Mouse (Mus musculus): Measurements from ENCODE around the gene Crybg3. TPM values are rescaled to one million over a fixed set of nuclear protein-coding genes. Genes with fewer than 3 reads are reported as not detected.

The Crybg3 gene
- total and polyA plus RNA-seq, 3 experiments: 0.10 to 2.9 (median 1.4) TPM

DNA sequence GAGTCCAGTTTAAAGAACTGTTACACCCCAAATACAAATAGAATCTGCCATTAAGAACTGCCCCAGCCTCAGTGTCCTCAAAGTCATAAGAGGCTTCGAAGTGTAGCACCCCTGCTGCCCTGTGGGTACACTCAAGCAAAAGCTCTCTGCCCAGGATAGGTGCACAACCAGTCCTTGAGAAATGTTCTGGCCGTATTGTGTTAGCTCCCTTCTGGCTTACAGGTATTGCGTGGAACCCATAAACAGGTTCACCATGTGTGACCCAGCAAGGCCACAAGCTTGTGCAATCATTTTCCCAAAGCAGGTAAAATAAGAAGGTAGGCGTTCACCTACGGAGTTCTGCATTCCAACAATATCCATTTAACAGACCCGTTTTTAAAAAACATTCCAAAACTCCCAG, 3.5 kb downstream of the Crybg3 start:
- ATAC-seq (ENCODE audit: extremely low read depth, insufficient number of reproducible peaks, low FRiP score, poor library complexity, severe bottlenecking): no peak
- no peak overlapping the region for H3K4me3 ChIP-seq (ENCODE audit: low read depth, low read length)

DNA sequence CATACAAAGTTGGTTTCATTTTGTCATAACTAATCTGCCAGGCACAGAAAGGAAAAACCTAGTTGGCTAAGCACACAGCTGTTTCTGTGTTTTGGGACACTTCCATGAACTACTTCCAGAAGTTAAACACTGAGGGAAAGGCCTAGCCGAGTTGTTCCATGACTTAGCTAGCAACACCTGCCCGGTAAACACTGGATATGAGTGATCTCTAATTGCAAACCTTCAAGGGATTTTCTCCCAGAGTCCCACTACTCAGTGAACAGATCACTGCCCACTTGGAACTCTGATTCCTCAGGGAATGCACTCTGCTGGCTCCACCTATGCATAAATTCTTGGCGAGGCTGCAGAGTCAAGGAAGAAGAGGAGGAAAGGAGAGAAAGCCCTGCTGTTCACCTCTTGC, 6.1 kb downstream of the Crybg3 start:
- Histone ChIP-seq H3K4me1 (ENCODE audit: insufficient read depth, low read depth, low read length) (peaks cover 2% of the 10 kb centered on the region; the same call in 1 of the 2 replicates), H3K36me3 (replicated peaks) (no peaks in the 10 kb centered on the region), H3K4me3 (ENCODE audit: low read depth, low read length) (no peak overlapping the region), H3K9me3 (replicated peaks) (no peaks in the 10 kb centered on the region), H3K27me3 (ENCODE audit: insufficient read depth, low read length) (peaks cover 11% of the 10 kb centered on the region)
- no peak; the same call in 1 of the 2 replicates for ATAC-seq (ENCODE audit: extremely low read depth, insufficient number of reproducible peaks, low FRiP score, poor library complexity, severe bottlenecking)
- DNase-seq (ENCODE audit: low spot score): no peak
- TF ChIP-seq GATA2 (IDR thresholded peaks at IDR 0.05; ENCODE audit: borderline replicate concordance, low read depth, low read length): no peak
- no peak for TF ChIP-seq TAL1 (conservative IDR thresholded peaks at IDR 0.05; ENCODE audit: low read depth, low read length)
- no peak for TF ChIP-seq GATA1 (IDR thresholded peaks at IDR 0.05; ENCODE audit: borderline replicate concordance, low read length)
- TF ChIP-seq POLR2AphosphoS5 (IDR thresholded peaks at IDR 0.05; ENCODE audit: insufficient replicate concordance, low read depth, low read length): no peak
- no peak for TF ChIP-seq CTCF (IDR thresholded peaks at IDR 0.05; ENCODE audit: low read depth, low read length)

More for the DNA sequence above, 3.5 kb downstream of the Crybg3 start:
- Histone ChIP-seq H3K27me3 (ENCODE audit: insufficient read depth, low read length) (peaks cover 24% of the 10 kb centered on the region), H3K9me3 (replicated peaks) (no peaks in the 10 kb centered on the region), H3K4me1 (ENCODE audit: insufficient read depth, low read depth, low read length) (peaks cover 15% of the 10 kb centered on the region), H3K36me3 (replicated peaks) (no peaks in the 10 kb centered on the region)
- no peak for DNase-seq (ENCODE audit: low spot score)
- TF ChIP-seq POLR2AphosphoS5 (IDR thresholded peaks at IDR 0.05; ENCODE audit: insufficient replicate concordance, low read depth, low read length): no peak
- no peak for TF ChIP-seq CTCF (IDR thresholded peaks at IDR 0.05; ENCODE audit: low read depth, low read length)
- TF ChIP-seq GATA2 (IDR thresholded peaks at IDR 0.05; ENCODE audit: borderline replicate concordance, low read depth, low read length): no peak
- TF ChIP-seq TAL1 (conservative IDR thresholded peaks at IDR 0.05; ENCODE audit: low read depth, low read length): no peak
- no peak for TF ChIP-seq GATA1 (IDR thresholded peaks at IDR 0.05; ENCODE audit: borderline replicate concordance, low read length)

DNA sequence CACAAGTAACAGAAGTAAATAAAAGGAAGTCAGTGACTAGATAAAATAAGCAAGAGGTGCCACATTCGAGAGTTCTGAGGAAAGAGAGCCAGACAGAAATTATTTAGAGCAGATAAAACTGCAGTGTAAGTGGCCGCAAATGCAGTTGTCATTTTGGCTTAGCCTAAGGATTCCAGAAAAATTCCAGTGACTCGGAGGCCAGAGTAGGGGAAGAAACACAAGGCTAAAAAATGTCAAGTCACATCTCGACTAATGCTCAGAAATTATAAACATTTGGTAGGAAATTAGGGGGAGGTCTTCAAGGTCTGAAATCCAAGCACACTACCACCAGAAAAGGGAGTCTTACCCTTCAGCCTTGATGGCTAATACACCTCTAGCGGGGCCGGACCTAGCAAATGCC, 10.0 kb downstream of the Crybg3 start:
- DNase-seq (ENCODE audit: low spot score): no peak
- TF ChIP-seq TAL1 (conservative IDR thresholded peaks at IDR 0.05; ENCODE audit: low read depth, low read length) (no peak), CTCF (IDR thresholded peaks at IDR 0.05; ENCODE audit: low read depth, low read length) (no peak), POLR2AphosphoS5 (IDR thresholded peaks at IDR 0.05; ENCODE audit: insufficient replicate concordance, low read depth, low read length) (no peak), GATA1 (IDR thresholded peaks at IDR 0.05; ENCODE audit: borderline replicate concordance, low read length) (no peak), GATA2 (IDR thresholded peaks at IDR 0.05; ENCODE audit: borderline replicate concordance, low read depth, low read length) (no peak)
- Histone ChIP-seq H3K9me3 (replicated peaks) (no peaks in the 10 kb centered on the region), H3K4me1 (ENCODE audit: insufficient read depth, low read depth, low read length) (no peaks in the 10 kb centered on the region), H3K36me3 (replicated peaks) (no peaks in the 10 kb centered on the region), H3K4me3 (ENCODE audit: low read depth, low read length) (no peak overlapping the region), H3K27me3 (ENCODE audit: insufficient read depth, low read length) (peaks cover 16% of the 10 kb centered on the region)
- ATAC-seq (ENCODE audit: extremely low read depth, insufficient number of reproducible peaks, low FRiP score, poor library complexity, severe bottlenecking): no peak

DNA sequence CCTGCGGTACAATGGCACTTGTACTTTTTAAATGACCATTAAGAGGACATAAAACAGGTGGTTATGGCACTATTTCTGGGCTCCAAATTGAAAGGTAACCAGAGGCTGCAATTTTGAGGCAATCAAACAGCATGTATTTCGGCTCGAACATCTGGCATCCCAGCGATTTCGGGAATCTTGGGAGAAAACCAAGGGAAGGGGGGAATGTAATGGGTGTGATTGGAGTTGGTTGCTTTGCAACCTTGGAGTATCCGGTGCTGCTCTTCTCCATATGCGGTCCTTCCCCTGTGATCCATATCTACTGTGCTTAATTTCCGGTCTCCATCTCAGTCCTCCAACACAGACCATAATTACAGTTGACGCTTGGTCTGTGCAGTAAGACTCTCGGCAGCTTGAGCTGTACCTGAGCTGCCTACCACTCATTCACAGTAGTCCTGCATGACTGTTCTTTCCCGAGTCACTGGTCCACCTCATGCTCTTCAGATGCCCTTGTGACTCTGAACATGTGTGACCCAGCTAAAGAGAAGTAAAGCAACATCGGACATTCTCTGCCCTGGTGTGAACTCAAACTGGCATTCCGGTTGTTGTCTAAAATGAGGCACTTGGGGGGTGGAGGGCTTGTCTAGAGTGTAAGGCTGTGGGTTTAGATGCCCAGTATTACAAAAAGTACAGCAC, 12.3 kb downstream of the Crybg3 start:
- no peaks in the 10 kb centered on the region for H3K9me3 ChIP-seq (replicated peaks)
- TF ChIP-seq POLR2AphosphoS5 (IDR thresholded peaks at IDR 0.05; ENCODE audit: insufficient replicate concordance, low read depth, low read length): no peak
- TF ChIP-seq TAL1 (conservative IDR thresholded peaks at IDR 0.05; ENCODE audit: low read depth, low read length): no peak
- no peak for TF ChIP-seq GATA1 (IDR thresholded peaks at IDR 0.05; ENCODE audit: borderline replicate concordance, low read length)
- TF ChIP-seq CTCF (IDR thresholded peaks at IDR 0.05; ENCODE audit: low read depth, low read length): no peak
- no peak for TF ChIP-seq GATA2 (IDR thresholded peaks at IDR 0.05; ENCODE audit: borderline replicate concordance, low read depth, low read length)
- H3K36me3 ChIP-seq (replicated peaks): no peaks in the 10 kb centered on the region
- no peak overlapping the region for H3K4me3 ChIP-seq (ENCODE audit: low read depth, low read length)
- ATAC-seq (ENCODE audit: extremely low read depth, insufficient number of reproducible peaks, low FRiP score, poor library complexity, severe bottlenecking) (no peak), DNase-seq (ENCODE audit: low spot score) (no peak)
- peaks cover 4% of the 10 kb centered on the region for H3K4me1 ChIP-seq (ENCODE audit: insufficient read depth, low read depth, low read length)
- peaks cover 12% of the 10 kb centered on the region for H3K27me3 ChIP-seq (ENCODE audit: insufficient read depth, low read length)

DNA sequence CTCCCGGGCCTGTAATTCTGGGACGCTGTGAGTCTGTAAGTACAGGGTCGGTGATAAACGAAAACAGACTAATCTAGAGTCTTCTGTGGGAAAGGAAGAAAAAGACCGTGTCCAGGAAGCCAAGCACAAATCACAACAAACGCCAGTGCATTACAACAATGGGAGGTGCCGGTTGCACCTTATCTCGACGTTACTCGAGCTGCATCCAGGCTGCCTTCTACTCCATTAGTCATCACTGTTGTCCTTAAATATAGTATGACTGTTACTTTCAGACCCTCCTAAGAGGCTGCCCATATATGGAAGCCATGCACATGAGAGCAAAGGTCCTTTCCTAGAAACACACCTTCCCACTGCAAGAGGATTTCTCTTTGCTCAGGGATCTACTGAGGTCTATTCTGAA, 13.0 kb downstream of the Crybg3 start:
- no peak for ATAC-seq (ENCODE audit: extremely low read depth, insufficient number of reproducible peaks, low FRiP score, poor library complexity, severe bottlenecking)

DNA sequence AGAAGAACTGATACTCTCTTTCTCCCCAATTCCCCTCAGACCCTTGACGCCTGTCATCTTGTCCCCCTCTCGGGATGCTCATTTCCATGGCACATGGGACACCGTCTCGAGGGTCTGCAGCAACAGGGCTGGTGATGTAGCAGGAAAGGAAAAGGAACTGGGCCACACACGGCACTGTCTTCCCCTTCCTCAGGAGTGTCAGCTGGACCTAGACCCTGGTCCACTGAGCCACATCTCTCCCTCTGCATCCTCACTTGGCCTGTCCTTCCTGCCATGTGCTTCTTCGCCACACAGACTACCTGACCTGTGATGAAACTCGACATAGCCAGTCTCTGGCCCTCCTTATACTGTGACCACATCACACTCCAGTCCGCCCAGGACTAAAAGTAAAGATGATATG, 13.9 kb downstream of the Crybg3 start:
- Histone ChIP-seq H3K27me3 (ENCODE audit: insufficient read depth, low read length) (peaks cover 13% of the 10 kb centered on the region), H3K36me3 (replicated peaks) (no peaks in the 10 kb centered on the region), H3K4me3 (ENCODE audit: low read depth, low read length) (no peak overlapping the region), H3K9me3 (replicated peaks) (no peaks in the 10 kb centered on the region), H3K4me1 (ENCODE audit: insufficient read depth, low read depth, low read length) (peaks cover 7% of the 10 kb centered on the region)
- DNase-seq (ENCODE audit: low spot score): no peak
- TF ChIP-seq TAL1 (conservative IDR thresholded peaks at IDR 0.05; ENCODE audit: low read depth, low read length) (no peak), CTCF (IDR thresholded peaks at IDR 0.05; ENCODE audit: low read depth, low read length) (no peak), POLR2AphosphoS5 (IDR thresholded peaks at IDR 0.05; ENCODE audit: insufficient replicate concordance, low read depth, low read length) (no peak), GATA2 (IDR thresholded peaks at IDR 0.05; ENCODE audit: borderline replicate concordance, low read depth, low read length) (no peak), GATA1 (IDR thresholded peaks at IDR 0.05; ENCODE audit: borderline replicate concordance, low read length) (no peak)
- no peak for ATAC-seq (ENCODE audit: extremely low read depth, insufficient number of reproducible peaks, low FRiP score, poor library complexity, severe bottlenecking)

More for the DNA sequence above, 13.0 kb downstream of the Crybg3 start:
- Histone ChIP-seq H3K36me3 (replicated peaks) (no peaks in the 10 kb centered on the region), H3K4me1 (ENCODE audit: insufficient read depth, low read depth, low read length) (peaks cover 7% of the 10 kb centered on the region), H3K27me3 (ENCODE audit: insufficient read depth, low read length) (peaks cover 13% of the 10 kb centered on the region), H3K9me3 (replicated peaks) (no peaks in the 10 kb centered on the region), H3K4me3 (ENCODE audit: low read depth, low read length) (no peak overlapping the region)
- DNase-seq (ENCODE audit: low spot score): no peak
- no peak for TF ChIP-seq GATA1 (IDR thresholded peaks at IDR 0.05; ENCODE audit: borderline replicate concordance, low read length)
- no peak for TF ChIP-seq CTCF (IDR thresholded peaks at IDR 0.05; ENCODE audit: low read depth, low read length)
- TF ChIP-seq POLR2AphosphoS5 (IDR thresholded peaks at IDR 0.05; ENCODE audit: insufficient replicate concordance, low read depth, low read length): no peak
- no peak for TF ChIP-seq TAL1 (conservative IDR thresholded peaks at IDR 0.05; ENCODE audit: low read depth, low read length)

Data from G1E (cell line).